Mouse (Mus musculus) lung, postnatal 14 days (tissue): ENCODE results near the gene Tnfrsf14.

ENCODE experiments used
- DNase-seq: peaks from one replicate; pipeline ENCODE4 v3.0.0; 2021

The Tnfrsf14 gene

DNA sequence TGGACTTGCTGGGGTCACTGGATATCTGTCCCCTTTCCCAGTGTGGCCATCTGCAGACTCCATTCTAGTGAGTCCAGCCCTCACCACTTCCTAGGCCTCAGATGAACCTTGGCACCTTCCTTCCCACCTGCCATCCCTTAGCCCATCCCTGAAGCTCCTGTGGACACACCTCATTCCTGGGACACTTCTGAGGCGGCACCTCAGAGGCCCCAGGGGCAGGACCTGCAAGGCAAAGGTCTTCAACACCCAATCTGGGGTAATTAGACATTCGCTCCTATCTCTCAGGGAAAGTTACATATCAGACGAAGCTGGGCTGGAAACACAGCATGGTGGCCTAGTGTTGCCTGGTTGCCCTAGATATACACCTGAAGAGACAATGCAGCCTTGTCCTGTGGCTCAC is 13.7 kb downstream of the Tnfrsf14 start:
- no peak for DNase-seq

DNA sequence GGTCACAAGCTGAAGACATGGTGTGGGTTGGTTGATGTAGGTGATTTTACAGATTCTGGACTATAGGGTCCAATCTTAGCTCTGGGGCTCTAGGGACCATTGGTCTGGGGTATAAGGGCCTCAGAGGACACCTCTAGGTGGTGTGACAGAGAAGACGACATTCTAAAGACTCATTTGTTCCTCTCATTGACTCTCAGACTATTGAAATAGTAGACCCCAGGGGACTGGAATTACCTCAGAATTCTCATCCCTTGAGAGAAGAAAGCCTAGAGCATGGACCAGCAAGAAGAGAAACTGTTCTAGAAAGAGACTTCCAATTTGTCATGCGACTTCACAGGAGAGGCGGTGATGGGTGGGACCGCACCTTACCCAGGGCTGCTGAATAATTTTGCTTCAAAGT is 14.1 kb downstream of the Tnfrsf14 start:
- no peak for DNase-seq

DNA sequence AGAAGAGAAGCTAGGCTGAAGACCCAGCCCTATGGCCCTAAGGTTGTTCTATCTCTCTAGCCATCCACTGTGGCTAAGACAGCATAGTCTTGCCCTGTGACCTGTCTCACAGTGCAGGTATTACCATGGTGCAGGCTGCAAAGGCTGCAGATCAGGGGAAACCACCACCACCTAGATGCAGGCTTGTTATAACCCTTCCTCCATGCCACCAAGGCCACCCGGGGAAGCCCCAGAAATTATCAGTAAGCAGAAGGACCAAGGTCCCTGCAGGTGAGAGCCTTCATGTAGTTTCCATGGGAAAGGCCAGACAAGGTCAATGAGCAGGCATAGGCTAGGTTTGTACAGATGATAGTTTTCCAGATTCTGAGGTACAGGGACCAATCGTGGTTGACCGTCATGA is 14.5 kb downstream of the Tnfrsf14 start:
- no peak for DNase-seq

DNA sequence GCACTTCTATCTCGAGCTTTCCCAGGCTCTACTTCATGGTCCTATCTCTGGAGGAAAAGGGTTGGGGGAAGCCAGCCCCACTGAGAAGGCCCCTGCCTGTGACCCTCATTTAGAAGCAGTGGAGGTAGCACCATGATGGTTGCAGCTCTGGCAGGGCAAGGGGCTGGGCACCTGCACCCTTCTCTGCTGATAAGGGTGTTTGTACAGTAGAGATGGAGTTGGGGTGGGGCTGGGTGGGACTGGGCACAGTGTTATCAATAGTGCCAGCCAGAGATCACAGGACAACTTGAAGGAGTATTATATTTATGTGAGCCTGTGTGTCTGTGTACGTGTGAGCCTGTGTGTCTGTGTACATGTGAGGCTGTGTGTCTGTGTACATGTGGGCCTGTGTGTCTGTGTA is 16.7 kb downstream of the Tnfrsf14 start:
- no peak for DNase-seq

DNA sequence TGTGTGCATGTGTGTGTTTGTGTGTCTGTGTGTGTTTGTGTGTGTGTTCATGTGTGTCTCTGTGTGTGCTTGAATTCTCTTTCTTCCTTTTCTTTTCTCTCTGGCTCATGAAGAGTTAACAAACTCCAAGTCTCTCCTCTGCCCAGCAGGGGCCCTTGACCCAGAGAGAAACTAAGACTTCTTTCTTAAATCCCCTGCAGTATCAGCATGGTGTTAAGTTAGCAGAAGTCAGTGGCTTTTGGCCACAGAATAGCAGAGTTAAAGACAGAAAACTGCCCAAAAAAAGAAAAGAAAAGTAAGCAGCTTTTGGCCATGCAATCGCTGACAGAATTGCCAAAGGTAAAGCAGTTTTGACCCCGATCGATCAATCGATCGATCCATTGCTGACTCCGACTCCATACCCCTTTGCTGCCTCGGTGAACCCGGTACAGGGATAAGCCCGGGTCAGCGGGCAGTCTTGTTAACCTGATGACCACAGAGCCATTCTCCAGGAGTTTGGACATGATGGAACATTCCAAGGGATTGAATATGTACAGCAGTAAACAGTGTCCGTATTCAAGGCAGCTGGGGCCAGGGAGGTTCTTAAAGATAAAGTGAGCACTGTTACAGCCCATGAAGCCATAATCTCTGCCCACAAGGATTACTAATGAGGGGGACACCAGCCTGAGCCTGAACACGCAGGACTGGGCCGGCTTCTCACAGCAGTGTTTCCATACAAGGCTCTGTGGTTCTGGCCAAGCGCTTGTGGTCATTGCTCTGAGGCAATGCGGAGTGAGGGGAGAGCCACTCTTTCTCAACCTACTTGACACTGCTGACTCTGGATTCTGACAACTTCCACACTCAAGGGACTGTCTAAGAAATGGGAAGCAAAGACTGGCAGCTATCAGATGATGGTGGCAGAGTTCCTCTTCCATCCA is 17.5 kb downstream of the Tnfrsf14 start:
- peak; percentile 24 for DNase-seq

DNA sequence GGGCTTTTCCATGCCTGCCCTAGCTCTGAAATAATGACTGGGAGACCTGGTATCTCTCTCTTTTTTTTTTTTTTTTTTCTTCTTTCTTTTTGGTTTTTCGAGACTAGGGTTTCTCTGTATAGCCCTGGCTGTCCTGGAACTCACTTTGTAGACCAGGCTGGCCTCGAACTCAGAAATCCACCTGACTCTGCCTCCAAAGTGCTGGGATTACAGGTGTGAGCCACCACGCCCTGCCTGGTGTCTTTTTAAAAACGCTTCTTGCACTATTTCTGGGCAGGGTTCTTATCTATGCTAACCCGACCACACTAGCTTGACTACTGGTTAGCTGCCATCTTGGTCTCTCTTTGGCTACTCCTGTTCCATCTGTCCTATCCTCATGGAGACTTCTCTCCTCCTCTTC is 19.9 kb downstream of the Tnfrsf14 start:
- DNase-seq: no peak

DNA sequence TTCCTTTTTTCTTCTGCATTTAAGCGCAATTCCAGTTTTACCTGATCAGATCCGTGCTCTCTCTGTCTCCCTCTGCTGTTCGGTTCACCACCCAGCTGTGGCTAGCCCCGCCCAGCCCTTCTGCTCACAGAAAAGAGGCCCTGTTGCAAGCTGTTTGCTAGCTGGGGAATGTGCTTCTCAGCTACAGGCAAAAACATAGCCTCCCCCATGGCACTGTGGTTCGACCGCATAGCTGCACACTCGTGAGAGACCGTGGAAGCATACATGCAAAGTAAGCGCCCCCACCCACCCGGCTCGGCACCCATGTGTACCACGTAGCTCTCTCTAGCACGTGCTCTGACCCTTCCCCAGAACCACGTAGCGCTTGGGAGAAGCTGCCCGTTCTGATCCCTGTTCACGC is 20.5 kb downstream of the Tnfrsf14 start:
- DNase-seq: peak; percentile 82

DNA sequence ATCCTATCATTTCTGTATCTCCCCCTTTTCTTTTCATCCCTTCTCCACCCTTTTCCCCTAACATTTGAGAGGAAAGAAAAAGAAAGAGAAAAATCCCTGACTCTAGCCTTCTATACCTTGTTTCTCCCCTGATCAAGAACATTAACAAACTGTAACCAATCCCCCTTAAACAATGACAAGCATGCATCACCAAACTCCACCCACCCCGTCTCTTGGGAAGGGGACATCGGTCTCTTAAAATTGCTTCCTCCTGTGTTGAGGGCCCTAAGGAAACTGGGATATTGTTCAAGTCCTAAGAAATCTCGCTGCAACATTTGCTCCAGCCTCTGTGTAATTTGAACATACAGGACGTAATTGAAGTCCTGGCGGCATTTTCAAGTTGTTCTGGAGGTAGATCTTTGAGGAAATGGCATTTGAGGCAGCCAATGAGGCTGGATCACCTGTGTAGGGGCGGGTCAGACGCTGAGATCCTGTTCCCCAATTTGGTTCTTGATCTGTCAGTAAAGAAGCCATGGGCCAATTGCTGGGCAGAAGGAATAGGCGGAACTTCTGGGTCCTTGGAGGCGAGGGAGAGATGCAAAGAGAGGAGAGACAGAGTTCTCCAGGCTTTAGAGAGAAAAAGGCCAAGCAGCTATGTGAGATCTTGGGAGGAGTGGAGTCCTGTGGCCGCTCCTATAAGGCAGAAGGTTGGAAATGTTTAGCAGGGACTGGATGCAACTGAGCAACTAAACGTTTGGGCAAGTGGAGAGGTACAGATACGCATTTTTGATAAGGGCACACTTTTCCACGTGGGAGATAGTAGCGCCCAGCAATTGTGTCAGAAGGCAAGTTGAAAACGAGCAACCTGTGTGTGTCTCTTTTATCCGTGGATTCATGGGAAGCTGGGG is 23.9 kb downstream of the Tnfrsf14 start:
- peak; percentile 76 for DNase-seq

DNA sequence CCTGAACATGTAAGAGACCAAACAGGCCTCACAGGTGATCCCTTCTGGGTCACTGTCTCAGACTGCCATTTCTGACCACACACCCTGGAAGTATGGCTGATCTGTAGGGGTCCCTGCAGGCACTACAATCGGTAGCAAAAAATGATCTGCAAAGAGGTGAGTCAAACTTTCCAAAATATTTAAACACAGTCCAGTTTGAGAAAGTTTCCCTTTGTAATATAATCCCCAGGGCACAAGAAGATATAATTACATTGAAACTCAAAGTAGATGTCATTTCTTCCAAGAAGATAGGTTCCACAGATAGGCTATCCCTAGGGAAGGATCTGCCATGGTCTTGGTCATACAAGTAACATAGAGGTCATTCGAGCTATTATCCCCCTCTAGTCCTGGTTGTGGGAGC is 26.0 kb downstream of the Tnfrsf14 start:
- DNase-seq: no peak

DNA sequence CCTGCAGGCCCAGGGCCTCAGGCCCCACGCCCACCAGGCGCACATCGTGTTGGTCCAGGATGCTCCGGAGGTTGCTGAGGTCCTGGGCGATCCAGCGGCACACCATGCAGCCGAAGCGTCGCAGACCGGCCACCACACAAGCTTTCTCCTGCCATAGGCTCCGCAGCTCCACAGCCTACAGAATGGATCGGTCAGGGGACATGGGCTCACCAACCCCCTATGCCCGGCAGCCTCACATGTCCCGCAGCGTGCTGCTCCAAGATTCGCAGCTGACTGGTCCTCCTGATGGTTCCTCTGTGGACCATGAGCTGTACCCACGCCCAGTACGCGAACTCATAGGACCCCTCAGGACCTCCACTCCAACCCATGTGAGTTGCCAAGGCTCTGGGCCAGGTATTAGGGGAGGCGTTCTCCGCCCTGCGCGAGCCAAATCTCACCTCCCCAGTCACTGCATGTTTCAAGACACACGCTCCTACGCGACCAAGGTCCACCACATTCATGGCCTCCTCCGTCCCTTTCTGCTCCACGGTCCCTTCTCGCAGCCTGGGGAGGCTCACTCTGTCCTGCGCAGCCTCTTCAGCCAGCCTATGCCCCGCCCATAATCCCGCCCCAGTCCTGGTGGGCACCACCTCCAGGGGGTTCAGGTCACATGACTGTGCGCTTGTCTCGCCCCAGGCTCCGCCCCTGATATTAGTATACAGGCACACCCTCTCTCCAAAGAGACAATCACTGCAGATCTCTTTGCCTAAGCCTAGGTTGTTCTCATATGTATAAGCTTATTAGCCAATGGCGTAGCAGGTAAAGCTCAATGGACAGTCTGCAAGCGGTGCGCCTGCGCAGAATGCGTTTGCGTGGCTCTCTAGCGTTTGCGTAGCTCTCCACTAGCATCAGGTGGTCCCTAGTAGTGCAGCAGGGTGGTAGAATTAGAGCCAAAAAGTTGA is 29.6 kb downstream of the Tnfrsf14 start, which contains the start of gene Fam213b:
Gene Fam213b, minus strand, starts transcription at position 630 of the 941 bp plus-strand sequence.
- peak; percentile 76 for DNase-seq

DNA sequence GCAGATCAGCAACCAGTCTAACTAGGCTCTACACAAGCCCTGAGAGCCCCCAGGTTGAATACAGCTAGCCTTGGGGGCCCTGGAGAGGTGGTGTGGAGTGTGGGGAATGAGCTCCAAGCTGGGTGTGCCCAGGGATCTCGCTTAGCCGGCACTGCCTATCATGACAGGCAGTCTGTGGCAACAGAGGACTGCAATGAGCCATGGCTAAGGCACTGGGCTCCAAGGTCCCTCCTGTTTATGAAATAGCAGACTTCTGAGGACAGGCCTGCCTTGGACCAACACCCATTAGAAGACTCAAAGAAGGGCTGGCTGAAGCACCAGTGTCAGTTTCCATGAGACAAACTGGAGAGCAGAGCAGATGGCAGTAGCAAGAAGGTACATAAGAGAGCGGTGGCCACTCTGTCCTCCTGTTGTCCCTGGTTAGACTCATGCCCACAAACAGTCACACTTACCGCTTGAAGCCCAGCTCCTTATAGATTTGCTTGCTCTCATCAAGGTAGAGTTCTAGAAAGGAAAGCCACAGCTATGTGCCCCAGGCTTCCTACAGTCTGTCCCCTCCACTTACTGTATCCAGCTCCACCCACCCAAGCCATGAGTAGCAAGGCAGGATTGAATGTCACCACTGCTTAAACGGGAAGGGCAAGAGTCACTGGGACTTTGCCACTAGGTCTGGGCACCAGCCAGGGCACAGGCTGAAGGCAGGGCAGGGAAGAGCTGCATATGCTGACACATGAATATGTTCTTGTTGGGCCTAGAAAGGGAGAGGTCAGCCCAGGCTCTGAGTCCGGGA is 30.5 kb downstream of the Tnfrsf14 start:
- DNase-seq: no peak

DNA sequence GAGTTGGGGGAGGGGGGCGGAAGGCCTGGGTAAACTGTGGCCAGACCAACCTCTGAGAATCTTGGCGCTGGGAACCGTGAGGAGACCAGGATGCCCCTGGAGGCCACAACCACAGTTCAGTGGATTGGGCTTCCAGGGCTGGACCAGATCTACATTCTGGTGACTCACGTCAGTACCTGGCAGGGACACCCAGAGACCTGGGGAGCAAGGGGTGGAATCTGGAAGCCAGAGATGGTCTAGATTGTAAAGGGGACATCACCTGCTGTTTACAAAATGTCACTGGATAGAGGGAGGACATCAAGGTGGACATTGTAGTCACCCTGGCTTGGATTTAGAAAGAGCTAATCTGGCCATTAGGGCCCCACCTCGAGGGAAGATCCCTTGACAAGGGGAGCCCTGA is 32.8 kb downstream of the Tnfrsf14 start:
- DNase-seq: no peak

DNA sequence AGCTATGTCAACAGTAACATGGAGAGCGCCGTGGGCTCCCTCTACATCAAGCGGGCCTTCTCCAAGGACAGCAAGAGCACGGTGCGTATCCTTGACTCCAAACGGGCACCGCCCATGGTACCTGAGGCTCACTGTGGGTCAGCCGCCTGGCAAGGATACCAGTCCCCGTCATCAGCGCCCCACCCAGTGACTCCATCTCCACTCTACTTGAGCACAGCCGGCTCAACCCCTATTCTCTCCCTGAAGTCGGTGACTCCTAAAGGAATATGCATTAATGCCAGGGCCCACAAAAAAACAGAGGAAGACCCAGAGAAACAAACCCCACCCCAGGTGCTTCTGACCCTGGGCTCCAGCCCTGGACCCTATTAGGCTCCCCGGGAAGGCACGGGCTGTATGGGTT is 37.5 kb downstream of the Tnfrsf14 start:
- no peak for DNase-seq

DNA sequence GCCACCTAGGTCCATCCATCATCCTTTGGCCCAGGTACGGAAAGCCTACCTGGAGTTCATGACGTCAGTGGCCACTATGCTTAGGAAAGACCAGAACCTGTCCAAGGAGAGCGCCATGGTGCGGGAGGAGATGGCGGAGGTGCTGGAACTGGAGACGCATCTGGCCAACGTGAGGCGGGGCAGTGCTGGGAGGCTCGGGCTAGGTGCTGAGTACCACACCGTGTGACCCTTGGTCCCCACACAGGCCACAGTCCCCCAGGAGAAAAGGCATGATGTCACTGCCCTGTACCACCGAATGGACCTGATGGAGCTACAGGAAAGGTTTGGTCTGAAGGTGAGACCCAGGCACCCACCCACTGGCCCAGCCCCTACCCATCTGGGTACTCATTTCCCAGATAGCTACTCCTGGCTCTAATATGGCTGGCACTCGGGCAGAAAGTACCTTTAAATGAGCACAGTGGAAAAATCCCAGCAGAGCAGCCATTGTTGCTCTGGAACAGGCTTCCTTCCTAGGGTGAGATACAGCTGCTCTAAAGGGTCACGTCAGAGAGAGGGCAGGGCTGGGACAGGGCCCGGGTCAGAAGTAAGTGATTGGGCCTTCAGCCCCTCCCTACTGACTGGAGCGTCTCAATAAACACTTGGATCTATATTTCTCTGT is 40.6 kb downstream of the Tnfrsf14 start:
- no peak for DNase-seq

DNA sequence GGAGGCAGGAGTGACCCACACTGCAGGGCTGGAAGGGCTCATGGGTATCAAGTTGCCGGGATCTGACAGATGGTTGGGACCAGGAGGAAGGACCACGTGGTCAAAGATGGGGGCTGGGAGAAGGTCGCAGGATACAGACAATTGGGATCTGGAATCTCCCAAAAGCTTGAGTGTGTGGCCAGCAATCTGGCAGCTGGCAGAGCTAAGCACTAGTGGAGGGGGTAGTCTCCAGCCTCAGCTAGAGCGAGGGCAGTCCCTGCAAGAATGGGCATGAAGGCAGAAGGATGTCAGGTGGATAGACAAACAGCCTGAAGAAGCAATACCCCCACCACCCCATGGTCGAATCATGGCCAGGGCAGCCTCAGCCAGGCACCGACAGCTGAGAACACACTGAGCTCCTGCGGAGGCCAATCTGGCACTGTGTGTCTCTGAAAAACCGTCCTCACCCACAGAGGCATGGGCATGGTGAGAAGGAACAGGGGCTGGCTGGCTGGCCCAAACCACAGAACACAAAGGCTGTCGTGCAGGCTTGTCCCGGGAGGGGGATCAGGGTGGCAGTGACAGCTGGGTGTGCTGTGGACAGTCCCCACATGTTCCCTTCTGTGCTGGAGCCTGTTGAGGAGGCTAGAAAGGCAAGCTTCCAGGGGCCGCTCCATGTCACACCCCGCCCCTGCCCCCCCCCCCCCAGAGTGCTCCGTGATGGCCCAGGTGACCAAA is 41.3 kb downstream of the Tnfrsf14 start:
- DNase-seq: no peak

DNA sequence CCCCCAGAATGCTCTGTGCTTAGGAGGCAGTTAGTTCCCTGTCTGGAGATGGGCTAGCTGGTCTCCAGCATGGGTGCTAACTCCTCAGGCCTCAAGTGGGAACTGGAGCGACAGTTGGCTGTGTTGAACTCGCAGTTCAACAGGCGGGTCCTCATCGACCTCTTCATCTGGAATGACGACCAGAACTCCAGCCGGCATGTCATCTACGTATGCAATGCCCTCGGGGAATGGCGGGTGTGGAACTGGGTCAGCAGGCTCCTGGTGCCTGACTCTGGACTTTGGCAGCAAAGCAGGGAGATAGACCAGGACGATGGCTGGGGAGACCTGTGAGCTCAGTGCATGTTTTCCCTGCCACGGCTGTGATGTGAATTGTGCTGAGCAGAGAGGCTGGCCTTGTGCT is 42.9 kb downstream of the Tnfrsf14 start:
- DNase-seq: no peak

DNA sequence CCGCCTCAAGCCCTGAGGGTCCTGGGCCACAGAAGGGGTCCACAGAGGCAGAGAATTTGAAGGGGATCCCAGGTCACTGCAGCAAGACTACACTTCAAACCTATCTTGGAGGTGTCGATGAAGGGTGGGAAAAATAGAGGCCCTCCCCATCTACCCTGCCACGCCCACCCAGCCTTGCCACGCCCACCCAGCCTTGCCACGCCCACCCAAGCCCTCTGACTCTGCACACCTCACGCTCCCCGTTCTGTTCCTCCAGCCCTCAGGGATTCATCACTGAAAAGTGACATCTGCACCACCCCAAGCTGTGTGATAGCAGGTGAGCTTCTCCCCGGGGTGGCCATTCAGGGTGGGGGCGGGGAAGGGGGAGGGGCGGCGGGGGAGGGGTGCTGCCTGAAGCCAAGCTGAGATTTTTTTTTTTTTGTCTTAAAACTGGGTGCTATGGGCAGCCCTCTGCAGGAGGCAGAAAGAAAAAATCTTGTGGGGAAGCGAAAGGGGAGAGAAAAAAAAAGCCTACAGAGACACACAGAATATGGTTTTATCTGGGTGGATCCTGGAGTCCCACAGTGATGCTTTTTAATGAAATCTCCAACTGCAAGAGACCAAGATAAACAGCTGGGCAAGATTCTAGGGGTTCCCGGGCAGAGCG is 46.2 kb downstream of the Tnfrsf14 start:
- no peak for DNase-seq

DNA sequence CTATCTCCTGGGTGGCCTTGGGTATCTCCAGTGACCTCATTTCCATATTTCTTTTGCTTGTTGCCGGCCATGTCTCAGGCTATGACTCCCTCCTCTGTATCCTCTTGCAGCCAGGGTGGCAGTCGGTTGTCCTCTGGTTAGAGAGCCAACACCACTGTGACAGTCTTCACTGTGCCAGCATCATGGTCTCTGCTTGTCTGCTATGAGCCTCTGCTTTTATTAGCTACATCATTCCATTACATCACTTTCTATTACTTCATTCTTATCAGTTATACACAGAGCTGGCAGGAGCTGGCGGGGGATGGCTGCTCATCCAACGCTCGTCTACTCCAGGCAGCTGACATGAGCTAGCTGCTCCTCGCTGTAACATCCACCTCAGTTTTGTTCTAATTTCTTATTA is 47.6 kb downstream of the Tnfrsf14 start:
- no peak for DNase-seq

DNA sequence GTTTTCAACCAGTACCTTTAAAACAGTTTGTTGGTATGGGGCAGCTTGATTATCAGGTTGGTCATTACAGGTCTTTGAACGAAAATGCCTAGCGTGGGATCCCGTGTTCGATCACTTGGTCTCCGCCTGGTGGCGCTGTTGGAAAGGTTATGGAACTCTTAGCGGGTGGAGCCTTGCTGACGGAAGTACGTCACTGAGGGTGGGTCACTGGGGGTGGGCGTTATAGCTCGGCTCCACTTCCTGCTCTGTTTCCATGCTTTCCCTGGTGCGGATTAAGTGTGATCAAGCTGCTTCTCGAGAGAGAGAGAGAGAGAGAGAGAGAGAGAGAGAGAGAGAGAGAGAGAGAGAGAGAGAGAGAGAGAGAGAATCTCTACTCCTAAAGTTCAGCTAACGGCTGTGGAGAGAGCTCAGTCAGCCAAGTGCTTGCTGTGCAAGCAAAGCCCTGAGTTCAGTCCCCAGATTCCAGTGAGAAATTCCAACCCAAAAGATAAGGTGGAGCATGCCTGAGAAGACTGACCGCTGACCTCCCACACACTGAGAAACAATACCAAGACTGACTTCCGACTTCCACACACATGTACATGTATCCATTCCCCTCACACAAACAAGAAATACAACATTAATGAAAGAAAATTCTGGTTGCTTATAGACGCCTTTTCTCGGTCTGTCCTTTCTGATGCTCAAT is 50.4 kb downstream of the Tnfrsf14 start:
- DNase-seq: peak; percentile 97
